Mouse (Mus musculus): ENCODE measurements around the gene Adi1.

Adi1 gene

DNA sequence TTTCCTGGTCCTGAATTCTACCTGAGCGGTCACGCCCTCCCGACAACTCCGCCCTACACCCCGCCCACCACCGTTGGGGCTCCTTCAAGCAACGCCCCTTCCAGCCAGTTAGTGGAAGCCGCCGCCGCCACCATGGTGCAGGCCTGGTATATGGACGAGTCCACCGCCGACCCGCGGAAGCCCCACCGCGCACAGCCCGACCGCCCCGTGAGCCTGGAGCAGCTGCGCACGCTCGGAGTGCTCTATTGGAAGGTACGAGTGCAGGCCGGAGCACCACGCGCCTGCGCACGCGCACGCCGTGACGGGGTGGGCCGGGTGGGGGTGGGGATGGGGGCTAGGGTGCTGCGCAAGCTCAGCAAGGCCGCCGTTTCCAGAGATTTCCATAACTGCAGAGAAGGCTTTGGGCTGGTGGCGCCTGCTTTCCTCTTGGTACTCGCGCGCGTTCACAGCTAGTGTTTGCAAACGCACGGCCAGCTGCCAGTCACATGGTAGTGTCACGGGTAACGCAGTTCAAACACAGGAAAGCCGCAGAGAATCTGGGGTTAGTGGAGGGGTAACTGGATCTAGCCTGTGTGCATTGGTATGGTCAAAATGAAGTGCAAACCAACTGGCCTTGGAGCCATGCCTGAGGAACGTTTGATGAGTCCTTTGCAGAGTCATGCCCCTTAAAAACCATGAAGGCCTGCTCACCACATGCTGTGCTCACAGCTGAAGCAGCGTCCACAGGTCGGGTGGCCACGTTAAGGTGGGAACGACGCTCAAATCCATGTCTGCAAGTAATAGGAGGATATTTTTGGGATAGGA is at the start of gene Adi1:
Gene Adi1, plus strand, starts transcription at position 111 of the 804 bp plus-strand sequence.
- DNase-seq: peak; percentile 82

DNA sequence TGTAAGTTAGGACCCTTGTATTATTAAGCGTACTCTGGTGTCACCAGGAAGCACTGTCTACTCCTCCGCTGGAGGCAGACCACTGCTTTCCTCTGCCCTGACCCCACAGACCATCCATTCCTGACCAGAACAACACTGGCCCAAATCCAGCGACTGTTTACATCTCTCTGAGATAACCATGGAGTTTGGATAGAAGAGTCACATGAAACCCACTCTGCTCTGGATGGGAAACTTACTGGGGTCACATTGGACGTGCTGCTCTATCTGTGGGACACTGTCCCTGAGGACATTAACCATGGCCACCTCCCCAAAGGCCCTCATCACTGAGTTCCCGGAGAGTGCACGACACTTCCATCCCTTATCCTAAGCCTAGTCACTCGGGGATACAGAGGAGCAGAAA is 49.6 kb upstream of the Adi1 start:
- DNase-seq: no peak

DNA sequence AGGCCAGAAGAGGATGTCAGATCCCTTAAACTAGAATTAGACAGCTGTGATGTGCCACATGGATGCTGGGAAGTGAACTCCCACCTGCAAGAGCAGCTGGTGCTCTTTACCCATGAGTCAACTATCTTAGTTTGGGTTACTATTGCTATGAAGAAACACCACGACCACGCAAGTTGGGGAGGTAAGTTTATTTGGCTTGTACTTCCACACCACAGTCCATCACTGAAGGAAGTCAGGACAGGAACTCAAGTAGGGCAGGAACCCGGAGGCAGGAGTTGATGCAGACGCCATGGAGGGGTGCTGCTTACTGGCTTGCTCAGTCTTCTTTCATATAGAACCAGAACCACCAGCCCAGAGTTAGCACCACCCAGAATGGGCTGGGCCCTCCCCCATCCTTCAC is 47.9 kb upstream of the Adi1 start:
- no peak for DNase-seq

DNA sequence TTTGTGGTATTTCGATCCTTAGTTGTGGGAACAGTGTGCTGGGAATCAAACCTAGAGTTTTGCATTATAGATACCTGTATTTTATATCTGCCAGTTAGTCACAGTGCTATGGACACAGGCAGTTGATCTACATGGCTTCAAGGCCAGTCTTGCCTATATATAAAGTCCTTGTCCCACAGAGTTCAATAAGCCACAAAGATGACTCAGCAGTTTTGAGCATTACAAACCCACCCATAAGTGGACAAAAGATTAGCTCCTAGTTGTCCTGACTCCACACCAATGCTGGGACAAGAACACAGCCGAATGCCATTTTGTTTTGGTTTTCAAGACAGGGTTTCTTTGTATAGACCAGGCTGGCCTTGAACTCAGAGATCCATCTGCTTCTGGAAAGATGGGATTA is 46.6 kb upstream of the Adi1 start:
- no peak for DNase-seq

DNA sequence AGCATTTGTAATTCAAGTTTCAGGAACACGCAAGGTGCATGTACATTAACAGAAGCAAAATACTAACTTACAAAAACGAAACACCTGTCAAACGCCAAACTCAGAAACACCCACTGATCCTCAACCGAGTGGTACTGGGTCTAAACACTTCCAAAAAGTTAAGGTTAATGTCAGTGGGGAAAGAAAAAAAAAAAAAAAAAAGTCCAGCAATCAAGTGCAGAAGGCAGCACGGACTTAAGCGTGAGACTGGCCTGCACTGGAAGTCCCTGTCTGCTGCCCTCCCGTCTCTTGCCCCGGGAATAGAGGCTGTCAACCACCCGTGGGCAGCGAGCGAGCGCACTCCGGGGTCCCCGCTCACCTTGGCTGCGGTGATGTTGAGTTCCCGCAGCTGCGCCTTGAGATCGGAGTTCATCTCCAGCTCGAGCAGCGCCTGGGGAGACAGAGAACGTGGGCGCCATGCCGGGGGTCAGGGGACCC is 39.9 kb upstream of the Adi1 start:
- no peak for DNase-seq

- peak; percentile 96 for DNase-seq
Observed at GRCm38 (mm10) chr12:28635535-28636476, 39.2 kb upstream of the Adi1 start, which contains the start of gene Rps7. Gene Rps7, minus strand, starts transcription at chr12:28635953.

DNA sequence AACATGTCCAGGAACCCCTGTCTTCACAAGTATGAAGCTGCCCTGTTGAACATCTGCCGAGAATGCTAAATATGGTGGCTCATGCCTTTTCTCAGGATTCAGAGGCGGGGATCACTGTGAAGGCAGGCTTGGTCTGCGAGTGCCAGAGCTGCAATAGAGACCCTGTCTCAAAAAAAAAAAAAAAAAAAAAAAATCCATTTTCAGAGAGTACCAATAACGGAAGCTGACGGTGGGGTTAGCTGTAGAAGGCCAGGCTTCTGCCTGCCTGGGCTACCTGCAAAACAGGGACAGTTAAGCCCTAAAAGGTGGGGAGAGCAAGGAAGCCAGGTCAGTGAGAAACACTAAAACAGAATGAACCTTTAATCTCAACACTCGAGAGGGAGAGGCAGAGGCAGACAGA is 38.5 kb upstream of the Adi1 start:
- no peak for DNase-seq

DNA sequence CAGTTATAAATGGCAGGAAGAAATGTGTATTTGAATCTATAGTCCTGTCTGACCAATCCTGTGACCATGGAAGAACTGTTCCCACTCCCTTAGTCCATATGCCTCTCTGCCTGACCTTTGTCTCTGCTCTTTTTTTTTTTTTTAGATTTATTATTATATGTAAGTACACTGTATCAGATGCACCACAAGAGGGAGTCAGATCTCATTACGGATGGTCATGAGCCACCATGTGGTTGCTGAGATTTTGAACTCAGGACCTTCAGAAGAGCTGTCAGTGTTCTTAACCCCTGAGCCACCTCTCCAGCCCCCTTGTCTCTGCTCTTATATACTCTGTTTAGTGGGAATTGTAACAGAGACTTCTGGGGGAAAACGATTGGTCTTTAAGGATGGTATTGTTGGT is 36.3 kb upstream of the Adi1 start:
- DNase-seq: no peak

GRCm38 (mm10) chr12:28649141-28650110 is 25.6 kb upstream of the Adi1 start, which contains the start of gene Rnaseh1:
Gene Rnaseh1, plus strand, starts transcription at chr12:28649602.
- peak; percentile 84 for DNase-seq

- DNase-seq: no peak
Observed at GRCm38 (mm10) chr12:28662628-28663027, 12.4 kb upstream of the Adi1 start.

DNA sequence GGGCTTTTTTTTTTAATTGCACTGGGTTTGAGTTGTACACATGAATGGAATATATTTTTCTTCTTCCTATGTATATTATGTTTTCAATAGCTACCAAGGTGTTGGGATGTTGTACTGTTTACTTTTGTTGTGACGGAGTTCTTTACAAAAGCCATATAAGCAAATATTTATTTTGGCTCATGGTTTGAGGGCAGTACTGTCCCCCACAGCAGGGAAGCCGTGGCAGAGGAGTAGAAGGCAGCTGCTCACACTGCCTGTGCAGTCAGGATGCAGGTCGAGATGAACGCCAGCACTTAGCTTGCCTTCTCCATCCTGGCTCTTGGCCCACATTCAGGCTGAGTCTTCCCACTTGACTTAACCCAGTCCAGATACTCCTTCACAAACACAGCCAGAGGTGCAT is 8.3 kb upstream of the Adi1 start:
- DNase-seq: no peak

- no peak for DNase-seq
Observed at GRCm38 (mm10) chr12:28667287-28667686, 7.7 kb upstream of the Adi1 start.

- no peak for DNase-seq
Observed at GRCm38 (mm10) chr12:28674038-28674720, 852 bp upstream of the Adi1 start.

DNA sequence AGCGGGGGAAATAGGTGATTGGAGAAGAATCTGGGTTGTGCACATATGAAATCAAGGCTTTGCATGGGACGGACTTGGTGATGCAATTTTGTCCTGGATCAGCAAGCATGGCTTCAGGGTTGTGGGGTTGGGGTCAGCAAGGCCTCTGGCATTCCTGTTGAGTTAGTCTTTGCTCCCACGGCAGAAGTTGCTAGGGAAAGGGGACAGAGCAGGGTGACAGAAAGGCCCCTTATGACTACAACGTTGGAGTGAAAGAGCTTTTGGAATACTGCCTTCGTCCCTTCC is 836 bp downstream of the Adi1 start:
- peak; percentile 17 for DNase-seq

- DNase-seq: no peak
Observed at GRCm38 (mm10) chr12:28684674-28685073, 9.6 kb downstream of the Adi1 start.

DNA sequence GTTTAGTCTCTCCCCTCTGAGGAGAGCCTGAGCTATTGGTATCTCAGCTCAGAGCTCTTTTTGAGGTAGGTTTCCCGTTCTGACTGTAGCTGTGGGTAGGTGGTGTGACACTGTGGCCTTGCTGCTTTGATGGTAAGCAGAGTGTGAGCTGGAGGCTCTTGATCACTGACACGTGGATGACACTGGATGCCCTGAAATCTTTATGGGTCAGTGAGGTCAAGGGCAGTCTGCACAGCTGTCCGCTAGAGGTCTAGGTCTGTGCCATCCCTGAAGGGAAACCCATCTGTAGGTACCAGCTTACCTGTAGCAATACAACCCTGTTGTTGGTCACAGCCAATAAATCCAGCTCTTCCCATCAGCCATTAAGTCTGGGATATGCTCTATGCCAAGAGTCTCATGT is 10.7 kb downstream of the Adi1 start:
- no peak for DNase-seq

DNA sequence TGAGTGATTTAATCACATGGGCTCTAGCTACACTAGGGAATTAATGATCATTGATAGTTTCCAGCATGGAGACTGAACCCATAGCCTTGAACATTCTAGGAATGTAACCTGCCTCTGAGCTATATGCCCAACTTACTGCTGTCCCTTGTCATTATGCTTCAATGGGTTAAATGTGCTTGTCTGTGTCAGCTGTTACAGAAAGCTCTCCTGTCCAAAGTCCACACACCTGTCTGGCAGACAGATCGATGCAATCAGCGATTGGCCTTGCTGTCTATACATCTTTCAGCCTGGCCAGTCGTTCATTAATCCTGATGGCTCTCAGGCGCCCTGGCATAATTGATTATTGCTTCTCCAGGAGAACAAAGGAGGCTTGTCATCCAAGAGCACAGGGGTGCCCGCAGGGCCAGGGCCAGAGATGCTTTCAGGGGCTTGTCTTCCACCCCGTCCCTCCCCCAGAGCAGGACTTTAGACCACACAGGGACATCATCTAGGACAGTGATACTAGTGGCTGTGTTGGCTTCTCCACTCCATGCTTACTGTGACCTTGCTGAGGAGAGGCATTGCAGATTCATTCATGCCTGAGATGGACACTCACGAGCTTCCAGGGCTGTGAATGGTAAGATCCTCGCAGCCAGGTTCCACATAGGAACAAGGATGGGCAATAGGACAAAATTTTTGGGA is 11.3 kb downstream of the Adi1 start:
- no peak for DNase-seq

GRCm38 (mm10) chr12:28688996-28689395 is 14.0 kb downstream of the Adi1 start:
- no peak for DNase-seq

DNA sequence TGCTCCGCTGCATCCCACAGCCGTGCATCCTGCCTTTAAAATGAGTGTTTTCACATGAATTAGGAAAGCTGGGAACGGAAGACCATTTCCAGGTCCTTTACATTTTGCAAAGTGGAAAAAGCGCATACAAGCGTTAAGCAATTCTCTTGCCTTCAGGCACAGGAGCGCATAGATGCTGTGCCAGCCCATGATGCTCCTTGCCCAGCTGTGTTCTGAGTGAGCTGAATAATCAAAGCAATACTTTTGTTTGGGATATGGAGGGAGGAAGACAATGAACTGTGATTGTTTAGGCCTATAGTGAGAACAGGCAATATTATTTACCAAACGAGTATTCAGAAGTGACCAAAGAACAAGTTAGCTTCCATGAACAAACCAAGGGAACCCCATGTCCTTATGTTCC is 15.7 kb downstream of the Adi1 start:
- no peak for DNase-seq

- no peak for DNase-seq
Observed at GRCm38 (mm10) chr12:28693738-28694137, 18.7 kb downstream of the Adi1 start.

DNA sequence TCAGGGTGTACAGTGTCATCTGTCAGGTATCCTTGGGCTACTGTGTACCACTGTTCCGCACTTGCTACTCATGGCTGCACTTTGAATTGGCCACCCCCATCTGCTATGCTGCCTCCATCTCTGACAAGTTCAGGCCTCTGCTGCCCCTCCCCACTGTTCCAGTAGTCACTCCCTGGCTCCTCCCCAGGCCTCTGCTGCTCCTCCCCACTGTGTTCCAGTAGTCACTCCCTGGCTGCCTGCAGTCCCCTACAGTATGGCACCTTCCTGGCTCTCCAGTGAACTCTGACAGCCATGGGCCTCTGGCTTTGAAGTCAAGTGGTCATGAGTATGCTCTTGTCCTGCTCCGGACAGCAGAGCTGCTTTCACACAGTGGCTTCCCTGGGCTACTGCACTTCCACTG is 19.2 kb downstream of the Adi1 start:
- no peak for DNase-seq

All from cerebellum, adult 8-10 months (tissue).